Mouse (Mus musculus) cortical plate, adult 2 months (tissue): Measurements from ENCODE around the gene Clip3.

Experiments
- CTCF ChIP-seq: fragments of 200-500 bp; IDR thresholded peaks from 2 replicates; pipeline ENCODE4 v1.5.1; 2011; ENCODE audit warnings: mild to moderate bottlenecking, control low read depth, low read length; ENCODE audit not compliant: insufficient read depth; ENCODE audit errors: extremely low read depth
- POLR2A ChIP-seq: fragments of 200-500 bp; IDR thresholded peaks from 2 replicates; pipeline ENCODE4 v1.6.1; 2011; ENCODE audit warnings: mild to moderate bottlenecking, low read length, control low read depth; ENCODE audit not compliant: insufficient read depth; ENCODE audit errors: extremely low read depth

DNA sequence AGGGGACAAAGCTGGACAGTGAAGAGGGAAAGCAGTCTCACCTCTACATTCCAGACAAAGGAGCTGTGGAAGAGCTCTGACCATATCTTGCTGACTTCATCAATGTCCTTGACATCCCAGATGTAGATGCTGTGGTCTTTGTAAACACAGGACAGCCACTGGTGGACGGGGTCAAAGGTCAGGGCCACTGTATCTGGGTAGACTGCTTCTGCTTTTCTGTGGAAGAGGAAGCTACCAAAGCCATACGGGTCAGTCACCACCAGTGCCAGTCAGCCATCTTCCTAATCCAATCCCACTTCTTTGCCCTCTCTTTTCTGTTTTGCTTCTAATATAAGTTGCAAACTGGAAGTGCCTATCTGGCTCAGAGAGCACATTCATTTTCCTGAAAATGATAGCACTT is 26.5 kb upstream of the Clip3 start:
- TF ChIP-seq POLR2A (no peak), CTCF (no peak)
